Mouse (Mus musculus): Measurements from ENCODE around the gene Acp6.

DNA sequence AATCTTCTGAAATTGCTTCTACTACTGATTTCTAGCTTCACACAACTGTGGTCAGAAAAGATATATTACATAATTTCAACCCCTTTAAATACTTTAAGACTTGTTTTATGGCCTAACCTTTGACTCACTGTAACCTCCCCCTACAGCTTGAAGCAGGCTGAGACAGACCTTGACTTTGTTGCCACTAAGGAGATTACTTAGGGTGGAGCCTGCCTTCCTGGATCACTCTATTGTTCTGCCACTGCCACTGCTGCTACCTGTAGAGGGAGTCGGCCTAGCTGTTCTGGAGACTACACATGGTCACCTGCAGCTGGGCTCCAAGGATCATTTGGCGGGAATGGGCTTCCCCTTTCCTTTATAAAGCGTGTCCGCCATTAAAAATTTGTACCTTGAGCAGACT lies 29.2 kb upstream of the Acp6 start:
- TF ChIP-seq HCFC1 (IDR thresholded peaks at IDR 0.05; ENCODE audit: low read depth, low read length), result no peak
- no peak for TF ChIP-seq CTCF (conservative IDR thresholded peaks at IDR 0.05 in 1 of 2, IDR thresholded peaks at IDR 0.05 in 1 of 2; ENCODE audit: low read depth in 2 of 2, low read length in 2 of 2)
- no peak for TF ChIP-seq KAT2A (IDR thresholded peaks at IDR 0.05; ENCODE audit: insufficient replicate concordance, low read length)
- no peak for TF ChIP-seq POLR2A (IDR thresholded peaks at IDR 0.05; ENCODE audit: low read depth, low read length)
- no peak for TF ChIP-seq GABPA (IDR thresholded peaks at IDR 0.05; ENCODE audit: insufficient replicate concordance, low read depth, low read length)
- TF ChIP-seq MAX (IDR thresholded peaks at IDR 0.05; ENCODE audit: low read length), result no peak
- no peak for TF ChIP-seq EP300 (IDR thresholded peaks at IDR 0.05; ENCODE audit: low read length)
- no peak for TF ChIP-seq CHD1 (IDR thresholded peaks at IDR 0.05; ENCODE audit: low read depth, low read length)
- no peak for TF ChIP-seq MYC (IDR thresholded peaks at IDR 0.05; ENCODE audit: low read depth, low read length)
- no peak for TF ChIP-seq JUN (IDR thresholded peaks at IDR 0.05; ENCODE audit: insufficient read depth, low read depth, low read length)
- TF ChIP-seq MEF2A (IDR thresholded peaks at IDR 0.05; ENCODE audit: borderline replicate concordance, low read depth, low read length), result no peak
- TF ChIP-seq CHD2 (IDR thresholded peaks at IDR 0.05; ENCODE audit: low read length), result no peak
